Mouse (Mus musculus) hindlimb bud, embryonic 11.5 days (tissue): ENCODE data around the gene Atg2a.
"Not testable (repeated sequence)": the region's sequence is repeated elsewhere in the genome, so short reads cannot be mapped to it uniquely, and the experiment has no call there.

Experiments used
- DNase-seq: peaks from one replicate; pipeline ENCODE4 v3.0.0-alpha.2; 2012; ENCODE audit warnings: low read depth, low spot score; ENCODE audit errors: extremely low spot score

Atg2a gene

DNA sequence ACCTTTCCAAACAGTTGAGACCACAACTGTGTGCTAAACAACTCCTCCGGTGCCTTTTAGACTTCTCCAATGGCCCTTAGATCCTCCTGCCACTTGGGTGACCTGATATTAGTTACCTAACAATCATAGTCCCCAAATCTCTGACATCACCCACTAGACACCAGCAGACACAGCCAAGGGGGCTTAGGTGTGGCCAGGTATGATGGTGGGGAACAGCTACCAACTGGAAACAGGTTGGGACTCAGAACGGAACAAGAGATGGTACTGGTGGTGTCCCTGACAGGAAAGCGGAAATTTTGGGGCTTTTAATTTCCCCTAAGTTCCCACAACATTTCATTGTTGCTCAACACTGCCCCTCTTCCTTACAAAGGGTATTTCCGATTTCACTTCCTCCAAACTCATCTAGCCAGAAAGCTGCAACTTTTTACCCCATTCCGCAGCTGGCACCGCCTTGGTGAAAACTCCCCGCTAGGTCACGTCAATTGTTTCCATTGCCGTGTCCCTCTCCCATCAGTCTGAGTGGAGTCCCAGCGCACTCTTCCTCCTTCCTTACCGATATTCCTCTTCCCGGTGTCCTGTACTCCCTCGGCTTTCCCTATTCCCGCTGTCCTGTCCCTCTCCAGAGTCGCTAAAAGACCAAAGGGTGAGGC, 34.4 kb downstream of the Atg2a start:
- no peak for DNase-seq

DNA sequence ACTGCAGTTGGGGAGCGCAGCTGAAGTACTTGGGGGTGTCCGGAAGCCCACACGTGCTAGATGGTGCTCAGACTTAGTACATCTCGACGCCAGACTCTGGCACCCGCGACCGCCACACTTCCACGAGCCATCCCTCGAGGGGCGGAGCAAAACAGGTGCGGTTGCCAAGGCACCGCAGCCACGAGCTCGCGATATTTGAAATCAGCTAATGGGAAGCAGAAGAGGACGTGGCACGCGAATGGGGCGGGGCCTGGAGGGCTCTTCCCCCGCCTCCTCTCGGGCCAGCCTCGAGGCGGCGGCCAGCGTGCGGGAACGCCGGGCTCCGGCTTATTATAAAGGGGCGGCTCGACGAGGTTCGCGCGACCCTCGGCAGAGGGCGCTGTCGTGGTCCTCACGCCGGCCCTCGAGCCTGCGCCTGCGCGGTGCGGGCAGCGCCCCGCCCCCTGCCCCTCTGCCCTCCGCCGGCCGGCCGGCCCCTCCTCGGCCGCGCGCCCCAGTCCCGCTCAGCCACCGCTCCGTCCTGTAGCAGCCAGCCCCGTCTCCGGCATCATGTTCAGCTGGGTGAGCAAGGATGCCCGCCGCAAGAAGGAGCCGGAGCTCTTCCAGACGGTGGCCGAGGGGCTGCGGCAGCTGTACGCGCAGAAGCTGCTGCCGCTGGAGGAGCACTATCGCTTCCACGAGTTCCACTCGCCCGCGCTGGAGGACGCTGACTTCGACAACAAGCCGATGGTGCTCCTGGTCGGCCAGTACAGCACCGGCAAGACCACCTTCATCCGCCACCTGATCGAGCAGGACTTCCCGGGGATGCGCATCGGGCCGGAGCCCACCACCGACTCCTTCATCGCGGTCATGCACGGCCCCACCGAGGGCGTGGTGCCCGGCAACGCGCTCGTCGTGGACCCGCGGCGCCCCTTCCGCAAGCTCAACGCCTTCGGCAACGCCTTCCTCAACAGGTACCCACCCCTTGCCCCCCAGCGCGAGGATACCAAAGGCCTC, 35.3 kb downstream of the Atg2a start, which contains the start of gene Ehd1:
TSS of gene Ehd1 (plus strand) at position 300 of the 996 bp plus-strand sequence.
- DNase-seq, result peak; percentile 92

DNA sequence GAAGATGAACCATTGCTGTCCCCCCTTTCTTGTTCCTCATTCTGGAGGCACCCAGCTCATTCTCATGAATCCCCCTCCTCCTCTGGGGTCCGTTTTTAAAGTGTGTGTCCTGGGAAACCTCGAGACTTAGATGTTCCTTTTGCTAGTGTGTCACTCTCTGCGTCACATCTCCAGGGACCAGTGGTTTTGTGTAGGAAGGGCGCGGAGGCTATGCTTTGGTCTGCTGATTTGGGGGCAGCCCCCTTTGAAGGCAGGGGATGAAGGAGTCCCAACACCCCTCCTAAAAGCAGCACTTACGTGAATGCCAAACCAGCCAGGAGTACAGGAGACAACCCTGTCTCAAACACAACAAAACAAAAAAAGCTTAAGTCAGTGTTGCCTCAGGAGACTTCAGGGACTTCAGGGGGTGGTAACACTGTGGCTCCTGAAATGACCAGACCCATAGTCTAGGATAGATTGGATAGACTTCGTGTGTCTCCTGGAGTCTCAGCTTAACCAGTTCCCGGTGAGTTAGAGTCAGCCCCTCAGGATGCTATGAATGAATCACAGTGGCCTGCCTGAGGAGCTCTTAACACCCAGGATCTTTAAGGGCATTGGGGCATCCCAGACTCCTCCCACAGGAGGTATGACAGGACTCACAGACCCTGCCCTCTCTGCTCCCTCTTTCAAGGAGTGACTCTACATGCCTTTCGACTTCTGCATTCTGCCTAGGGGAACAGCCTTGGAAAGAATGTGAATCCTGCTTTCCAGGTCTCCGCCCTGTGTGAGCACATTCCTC, 36.4 kb downstream of the Atg2a start:
- no peak for DNase-seq

DNA sequence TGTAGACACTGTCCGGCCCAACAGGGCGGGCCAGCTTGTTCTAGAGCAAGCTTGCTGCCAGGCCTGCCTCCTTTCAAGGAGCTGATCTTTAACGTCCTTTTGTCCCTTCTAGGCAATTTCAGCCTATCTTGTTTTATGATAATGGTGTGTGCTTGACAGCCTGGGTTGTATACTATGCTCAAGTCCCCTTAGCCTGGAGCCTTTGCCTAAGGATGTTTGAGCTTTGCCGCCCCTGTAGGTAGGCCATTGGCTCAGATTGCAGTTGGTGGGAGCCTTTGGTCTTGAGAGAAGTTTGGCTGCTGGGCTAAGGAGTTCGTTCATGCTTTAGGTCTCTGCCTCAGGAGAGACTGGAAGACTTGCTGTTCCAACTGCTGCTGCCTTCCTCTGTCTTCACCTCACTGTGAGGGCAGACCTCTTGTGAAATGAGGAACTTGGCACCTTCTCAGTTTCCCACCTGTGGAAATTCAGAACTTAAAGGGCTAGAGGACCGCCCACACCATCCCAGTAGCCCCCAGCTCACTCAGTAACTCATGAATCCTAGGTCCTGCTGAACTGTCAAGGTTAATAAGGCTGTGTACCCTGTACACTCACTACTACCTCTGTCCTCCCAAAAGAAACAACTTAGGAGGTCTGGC, 37.1 kb downstream of the Atg2a start:
- DNase-seq, result no peak

DNA sequence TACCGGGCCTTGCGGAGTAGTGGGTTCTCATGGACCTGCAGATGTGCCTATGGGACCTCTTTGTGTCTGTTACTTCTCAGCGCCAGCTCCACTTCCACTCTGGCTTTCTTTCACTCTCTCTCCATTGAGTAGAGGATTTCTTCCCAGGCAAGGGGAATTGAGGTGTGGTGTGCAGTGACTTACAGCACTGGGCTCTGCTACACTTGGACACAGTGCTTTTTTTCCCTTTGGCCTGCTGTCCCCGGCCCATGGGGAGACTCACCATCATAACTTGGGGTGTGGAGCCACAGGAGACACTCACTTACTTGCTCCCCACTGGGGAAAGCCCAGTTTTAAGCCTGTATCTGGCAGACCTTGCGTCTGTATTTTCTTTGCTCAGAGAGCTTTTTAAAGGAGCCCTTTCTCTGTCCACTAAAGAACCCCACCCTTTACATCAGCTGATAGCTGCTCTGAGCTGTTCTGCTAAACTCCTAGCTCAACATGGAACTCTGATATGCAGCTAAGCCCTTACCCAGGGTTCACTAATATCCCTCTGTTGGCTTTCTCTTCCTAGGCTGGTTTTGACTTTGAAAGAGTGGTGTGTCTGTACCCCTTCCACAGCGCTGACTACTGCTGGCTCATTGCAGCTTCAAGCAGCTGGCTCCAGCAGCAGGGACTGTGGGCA, 38.1 kb downstream of the Atg2a start:
- DNase-seq, result no peak

DNA sequence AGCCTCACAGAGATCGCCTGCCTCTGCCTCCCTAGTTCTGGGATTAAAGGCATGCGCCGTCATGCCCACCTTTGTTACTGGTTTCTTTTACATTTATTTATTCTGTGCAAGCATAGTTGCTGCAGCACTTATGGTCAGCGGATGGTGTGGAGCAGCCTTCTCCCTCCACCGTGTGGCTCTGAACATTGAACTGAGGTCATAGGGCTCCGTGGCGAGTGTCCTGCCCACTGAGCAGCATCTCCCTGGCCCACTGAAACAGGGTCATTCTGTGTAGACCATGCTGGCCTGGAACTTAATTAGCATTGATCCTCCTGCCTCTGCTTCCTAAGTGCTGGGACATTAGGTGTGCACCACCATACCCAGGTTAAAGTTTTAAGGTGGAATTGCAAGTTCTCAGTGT, 39.1 kb downstream of the Atg2a start:
- no peak for DNase-seq

DNA sequence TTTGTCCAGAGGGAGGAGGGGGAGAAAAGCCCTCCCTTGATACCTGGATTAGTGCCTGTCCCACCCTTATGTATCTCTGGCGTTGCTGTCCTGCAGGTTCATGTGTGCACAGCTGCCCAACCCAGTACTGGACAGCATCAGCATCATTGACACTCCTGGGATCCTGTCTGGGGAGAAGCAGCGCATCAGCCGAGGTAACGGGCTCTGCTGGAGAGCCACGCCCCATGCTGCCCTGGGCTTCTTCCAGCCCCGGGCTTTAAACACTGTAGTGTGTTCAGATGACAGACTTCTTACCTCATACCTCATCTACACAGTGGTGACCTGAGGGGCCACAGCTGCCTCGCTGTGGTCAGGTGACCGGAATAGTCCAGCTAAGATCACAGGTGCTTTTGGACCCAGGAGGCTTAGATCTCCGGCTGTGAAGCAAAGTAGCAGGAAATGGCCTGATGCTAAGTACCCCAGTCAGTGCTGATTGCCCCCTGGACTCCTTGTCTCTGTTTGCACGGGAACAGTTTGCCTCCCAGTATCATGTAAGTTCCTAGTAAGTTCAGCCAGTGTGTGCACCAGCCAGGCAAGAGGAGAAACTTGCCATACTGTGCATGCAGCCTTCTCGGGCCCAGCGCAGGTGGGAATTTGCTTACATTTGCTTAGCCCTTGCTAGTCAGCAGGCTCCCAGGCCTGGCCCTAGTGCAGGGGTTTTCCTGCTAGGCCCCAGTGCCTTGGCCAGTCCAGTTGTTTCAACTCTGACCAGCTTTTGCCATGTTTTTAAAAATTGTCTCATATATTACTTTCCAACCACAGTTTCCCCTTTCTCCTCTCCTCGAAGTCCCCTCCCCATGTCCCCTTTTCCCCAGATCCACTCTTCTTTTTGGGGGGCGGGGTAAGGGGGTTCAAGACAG, 39.9 kb downstream of the Atg2a start:
- no peak for DNase-seq

DNA sequence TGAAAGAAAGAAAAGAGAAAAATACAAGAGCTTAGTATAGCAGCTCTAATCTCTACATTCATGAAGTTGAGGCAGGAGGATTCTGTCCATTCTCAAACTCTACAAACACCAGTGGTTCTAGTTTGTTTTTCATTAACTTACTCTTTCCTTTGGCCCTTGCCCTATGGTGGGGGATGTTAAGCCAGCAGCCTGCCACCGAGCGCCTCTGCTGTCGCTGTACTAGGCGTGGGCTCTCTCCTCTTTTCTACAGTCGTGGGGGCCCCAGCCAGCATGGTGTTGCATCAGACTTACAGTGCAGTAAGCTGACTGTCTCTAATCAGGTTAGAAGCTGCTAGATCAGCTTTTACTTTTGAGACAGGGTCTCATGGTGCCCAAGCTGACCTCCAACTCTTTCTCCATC, 41.5 kb downstream of the Atg2a start:
- no peak for DNase-seq

DNA sequence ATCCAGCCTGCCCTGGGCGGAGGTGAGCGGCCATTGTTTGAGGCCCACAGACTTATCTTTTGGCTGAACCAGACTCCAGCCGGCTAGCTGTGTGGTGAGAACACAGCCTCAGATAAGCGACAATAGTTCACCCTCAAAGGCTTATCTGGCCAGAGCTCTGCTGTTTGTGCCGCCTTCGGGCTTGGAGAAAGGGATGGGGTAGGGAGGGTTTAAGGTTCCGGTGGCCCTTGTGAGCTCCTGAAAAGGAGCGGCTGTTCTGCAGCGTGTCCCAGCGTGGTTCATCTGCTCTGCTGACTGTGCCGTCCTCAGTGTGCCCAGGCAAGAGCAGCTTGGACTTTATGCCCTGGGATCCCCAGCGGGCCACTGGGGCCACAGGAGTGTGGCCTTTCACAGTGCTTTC, 43.0 kb downstream of the Atg2a start:
- DNase-seq, result no peak

DNA sequence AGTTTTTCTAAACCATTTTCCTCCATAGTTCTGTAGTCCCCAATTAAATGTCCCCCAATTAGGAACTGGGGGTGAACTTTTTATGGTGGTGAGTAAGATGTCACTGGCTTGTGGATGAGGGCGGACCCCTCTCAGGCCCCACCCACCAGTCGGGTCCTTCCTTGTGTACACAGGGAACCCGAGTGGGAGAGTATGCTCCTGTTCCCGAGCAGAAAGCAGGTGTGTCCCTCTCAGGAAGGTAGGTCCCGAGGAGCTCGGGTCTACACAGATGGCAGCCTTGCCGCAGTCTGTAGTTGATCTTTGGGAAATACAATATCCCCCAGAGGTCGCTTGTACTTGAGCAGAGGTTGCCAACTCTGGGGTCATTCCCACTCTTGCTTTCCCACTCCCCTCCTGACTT, 43.8 kb downstream of the Atg2a start:
- no peak for DNase-seq

DNA sequence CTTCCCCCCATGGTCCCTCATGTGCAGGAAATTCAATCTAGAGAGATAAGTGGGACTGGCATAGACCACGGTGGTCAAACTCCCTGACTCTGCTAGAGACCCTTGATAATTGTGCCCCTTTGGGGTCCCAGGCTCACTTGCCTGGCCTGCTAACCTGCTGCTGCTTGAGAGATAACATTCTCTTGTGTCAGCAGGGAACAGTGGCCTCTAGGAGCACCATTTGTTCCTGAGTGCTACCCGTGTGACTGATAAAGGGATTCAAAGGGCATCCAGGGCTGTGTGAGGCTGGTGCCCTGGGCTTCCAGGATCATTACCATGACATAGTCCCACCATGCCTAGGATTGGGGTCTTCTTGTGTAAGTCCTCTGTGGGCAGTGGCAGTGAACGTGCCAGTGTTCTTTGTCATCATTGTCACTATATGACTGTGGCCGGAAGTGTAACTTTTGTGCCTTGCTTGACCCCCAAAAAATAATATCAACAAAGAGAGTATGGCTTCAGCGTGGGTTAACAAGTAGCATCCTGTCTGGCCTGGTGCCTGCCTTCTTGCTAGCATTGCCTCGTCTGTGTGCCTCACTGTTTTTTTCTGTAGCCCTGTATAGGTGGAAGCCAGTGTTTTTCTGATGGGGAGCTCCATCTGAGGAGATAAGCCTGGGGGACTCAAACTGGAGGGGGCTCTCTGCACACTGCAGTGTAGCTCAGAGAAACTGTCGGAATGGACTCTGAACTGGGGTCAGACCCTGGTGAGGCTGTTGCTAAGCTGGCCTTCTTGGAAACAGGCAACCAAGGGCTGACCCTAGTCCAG, 44.4 kb downstream of the Atg2a start:
- no peak for DNase-seq

DNA sequence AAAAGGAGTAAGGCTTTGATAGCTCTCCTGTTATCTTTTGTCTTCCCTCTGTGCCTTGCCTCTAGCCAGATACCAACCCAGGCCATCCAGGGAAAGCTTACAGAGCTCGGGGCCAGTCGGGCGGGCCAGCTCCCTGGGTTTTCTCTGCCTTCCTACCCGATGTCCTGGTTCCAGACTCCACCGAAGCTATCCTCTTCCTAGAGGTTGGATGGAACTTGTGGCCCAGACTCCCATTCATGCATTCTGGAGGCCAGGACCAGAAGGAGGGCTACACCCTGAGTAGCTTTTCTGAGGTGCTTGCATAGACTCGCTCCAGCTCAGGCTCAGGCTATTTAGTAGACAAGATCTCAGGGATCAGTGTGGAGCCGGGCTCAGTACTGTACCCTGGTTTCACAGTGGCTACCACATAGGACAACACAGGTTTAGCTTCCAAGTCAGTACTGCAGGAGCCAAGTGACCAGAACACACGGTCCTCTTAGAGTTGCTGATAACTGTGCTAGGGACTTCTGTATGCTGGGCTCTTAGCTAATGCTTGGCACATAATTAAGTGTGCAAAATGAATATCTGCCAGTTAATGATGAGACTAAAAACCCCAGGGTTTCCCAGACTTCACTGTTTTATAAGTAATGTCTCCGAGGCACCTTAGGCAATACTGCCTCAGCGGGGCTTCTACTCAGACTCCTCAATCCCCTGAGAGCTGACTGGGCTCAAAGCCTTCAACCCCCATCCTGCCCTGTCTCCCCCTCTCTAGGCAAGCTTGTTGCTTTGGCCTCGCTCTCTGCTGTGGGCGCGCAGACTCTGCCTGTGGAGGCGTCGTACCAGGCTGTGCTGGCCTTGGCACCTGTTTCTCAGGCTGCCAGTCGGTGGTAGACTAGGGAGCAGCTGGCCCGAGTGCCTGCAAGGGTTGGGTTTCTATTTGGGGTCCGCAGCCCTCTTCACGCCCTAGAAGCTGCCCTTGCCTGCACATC, 45.2 kb downstream of the Atg2a start:
- no peak for DNase-seq

DNA sequence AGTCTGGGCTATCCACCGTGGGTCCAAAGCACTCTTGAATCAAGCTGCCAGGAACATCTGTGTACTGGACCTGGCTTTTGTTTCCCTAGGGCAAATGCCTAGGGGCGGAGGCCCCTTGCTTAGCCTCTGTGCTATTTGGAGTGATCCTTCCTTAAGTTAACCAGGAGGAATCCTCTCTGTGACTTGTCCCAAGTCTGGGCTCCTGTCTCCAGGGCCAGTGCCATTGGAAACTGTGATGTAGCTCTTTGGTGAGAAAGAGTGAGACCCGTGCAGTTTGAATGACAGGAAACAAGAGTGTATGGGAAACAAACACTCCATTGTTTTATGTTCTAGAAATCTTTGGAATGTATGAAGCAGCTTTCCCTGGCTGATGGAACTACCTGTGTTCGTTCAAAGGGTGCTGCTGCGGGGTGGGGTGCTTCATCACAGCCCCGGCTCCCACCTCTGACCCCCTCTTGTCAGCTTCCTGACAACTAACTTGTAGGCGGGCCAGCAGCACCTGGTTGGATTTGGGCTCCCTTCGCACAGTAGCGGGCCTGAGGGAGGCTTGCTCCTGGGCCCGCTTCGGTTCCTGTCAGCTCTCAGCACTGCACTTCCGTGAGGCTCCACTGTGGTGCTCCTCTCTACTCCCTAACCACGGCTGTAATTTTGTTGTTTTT, 46.9 kb downstream of the Atg2a start:
- DNase-seq, result no peak

DNA sequence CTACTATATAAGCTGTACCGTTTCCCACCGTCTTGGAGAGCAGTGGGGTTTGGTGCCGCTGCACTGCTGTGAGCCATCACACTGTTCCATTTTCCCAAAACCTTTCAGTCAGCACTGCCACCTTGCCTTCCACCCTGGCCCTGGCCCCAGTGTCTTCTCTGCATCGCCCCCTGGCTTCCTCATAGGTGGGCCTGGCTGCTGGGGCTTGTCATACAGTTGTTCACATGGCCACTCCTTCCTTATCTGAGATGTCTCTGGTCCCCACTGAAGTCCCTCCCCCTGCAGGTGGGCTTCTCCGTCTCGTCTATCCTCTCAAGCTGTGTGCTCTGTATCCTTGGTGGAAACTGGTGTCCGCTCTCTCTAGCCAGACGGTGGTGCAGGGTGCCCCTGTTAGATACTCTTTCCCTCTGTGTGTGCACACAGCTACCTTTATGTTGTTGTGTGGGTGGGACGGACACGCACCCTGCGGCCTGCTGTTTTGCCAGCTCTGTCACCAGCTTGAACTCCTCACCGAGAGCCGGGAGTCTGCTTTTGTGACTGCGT, 48.3 kb downstream of the Atg2a start:
- DNase-seq, result no peak

DNA sequence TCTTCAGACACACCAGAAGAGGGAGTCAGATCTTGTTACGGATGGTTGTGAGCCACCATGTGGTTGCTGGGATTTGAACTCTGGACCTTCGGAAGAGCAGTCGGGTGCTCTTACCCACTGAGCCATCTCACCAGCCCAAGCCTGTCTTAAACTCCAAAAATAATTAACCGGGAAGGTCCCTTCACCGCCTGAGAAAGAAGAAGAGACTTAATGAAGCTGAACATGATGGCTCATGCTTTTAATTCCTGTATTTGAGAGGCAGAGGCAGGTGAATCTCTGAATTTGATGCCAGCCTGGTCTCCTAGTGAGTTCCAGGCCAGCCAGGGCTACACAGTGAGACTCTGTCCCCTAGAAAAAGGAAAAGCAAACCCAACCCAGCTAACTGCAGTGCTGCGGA, 49.2 kb downstream of the Atg2a start:
- not testable (repeated sequence) for DNase-seq

DNA sequence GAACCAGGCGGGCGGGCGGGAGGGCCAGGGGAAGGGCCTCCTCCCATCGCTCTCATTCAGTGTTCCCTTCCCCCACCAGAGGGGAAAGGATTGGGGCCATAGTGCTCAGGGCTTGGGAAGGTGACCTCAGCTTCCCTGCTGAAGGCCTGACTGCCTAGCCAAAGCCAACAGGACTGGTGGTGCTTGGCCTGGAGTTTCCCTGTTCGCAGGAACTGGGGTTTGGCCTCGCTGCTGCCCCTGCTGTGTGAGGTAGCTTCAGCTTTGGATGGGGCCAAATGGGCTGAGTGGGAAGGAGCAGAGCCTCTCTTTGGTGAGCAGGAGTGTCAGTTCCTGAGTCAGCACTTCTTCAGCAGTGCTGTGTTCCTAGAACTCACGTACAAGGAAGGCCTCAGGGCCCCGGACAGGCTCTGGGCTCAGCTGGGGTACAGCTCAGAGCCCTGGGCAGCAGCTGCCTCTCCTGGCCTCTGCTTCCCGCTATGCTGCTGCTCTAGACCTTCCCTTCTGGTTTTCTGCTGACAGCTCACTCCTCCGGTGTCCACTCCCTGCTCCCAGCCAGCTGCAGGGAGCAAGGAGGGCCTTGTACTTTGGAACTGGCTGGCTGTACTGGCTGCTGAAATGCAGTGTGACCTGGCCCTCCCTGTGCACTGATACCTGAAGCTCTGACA, 49.8 kb downstream of the Atg2a start:
- DNase-seq, result no peak
